Mouse (Mus musculus) ovary, adult 18-20 months (tissue): Measurements from ENCODE around the gene Npm1.

Experiments used
- DNase-seq: peaks from one replicate; pipeline ENCODE4 v3.0.0; 2022; ENCODE audit warnings: low spot score, mixed read lengths

The Npm1 gene

GRCm38 (mm10) chr11:33179802-33180201 lies 16.8 kb upstream of the Npm1 start:
- DNase-seq, result no peak

GRCm38 (mm10) chr11:33176525-33177245 lies 13.7 kb upstream of the Npm1 start:
- DNase-seq, result no peak

GRCm38 (mm10) chr11:33175768-33176167 lies 12.8 kb upstream of the Npm1 start:
- no peak for DNase-seq

- DNase-seq, result no peak
These were observed 7.5 kb upstream of the Npm1 start for GRCm38 (mm10) chr11:33170489-33170888.

GRCm38 (mm10) chr11:33162211-33162997 lies 602 bp downstream of the Npm1 start:
- peak; percentile 46 for DNase-seq

GRCm38 (mm10) chr11:33159741-33160140 lies 3.3 kb downstream of the Npm1 start:
- DNase-seq, result no peak

GRCm38 (mm10) chr11:33157453-33158196 lies 5.4 kb downstream of the Npm1 start:
- DNase-seq, result no peak

- DNase-seq, result no peak
These were observed 6.5 kb downstream of the Npm1 start for GRCm38 (mm10) chr11:33156436-33157015.

- DNase-seq, result no peak
These were observed 8.5 kb downstream of the Npm1 start for GRCm38 (mm10) chr11:33154459-33154858.

- DNase-seq, result no peak
These were observed 10.0 kb downstream of the Npm1 start for GRCm38 (mm10) chr11:33152997-33153396.

GRCm38 (mm10) chr11:33151780-33152145 lies 11.2 kb downstream of the Npm1 start:
- no peak for DNase-seq

GRCm38 (mm10) chr11:33151128-33151779 lies 11.8 kb downstream of the Npm1 start:
- DNase-seq, result no peak

- DNase-seq, result no peak
These were observed 12.6 kb downstream of the Npm1 start for GRCm38 (mm10) chr11:33150364-33150763.

GRCm38 (mm10) chr11:33149453-33149852 lies 13.6 kb downstream of the Npm1 start:
- no peak for DNase-seq

GRCm38 (mm10) chr11:33149088-33149436 lies 13.9 kb downstream of the Npm1 start:
- no peak for DNase-seq

GRCm38 (mm10) chr11:33148338-33149087 lies 14.5 kb downstream of the Npm1 start:
- peak; percentile 68 for DNase-seq

- peak; percentile 25 for DNase-seq
These were observed 15.3 kb downstream of the Npm1 start for GRCm38 (mm10) chr11:33147572-33148337.

GRCm38 (mm10) chr11:33147171-33147571 lies 15.8 kb downstream of the Npm1 start, which contains the start of gene Fgf18:
TSS of gene Fgf18 (minus strand) at chr11:33147400.
- DNase-seq, result no peak

GRCm38 (mm10) chr11:33146651-33147131 lies 16.3 kb downstream of the Npm1 start:
- no peak for DNase-seq

- peak; percentile 67 for DNase-seq
These were observed 16.9 kb downstream of the Npm1 start for GRCm38 (mm10) chr11:33146143-33146497.
